Mouse (Mus musculus) limb, embryonic 14.5 days (tissue): Measurements from ENCODE around the gene Rfx8. TPM values are rescaled to one million over a fixed set of nuclear protein-coding genes. Genes with fewer than 3 reads are reported as not detected.

Source experiments
- ATAC-seq: fragments of 200-750 bp; cut with Nextera tagmentation; 2 replicates; pipeline ENCODE4 v1.8.0; 2017; ENCODE audit warnings: low read depth, moderate number of reproducible peaks, moderate TSS enrichment; ENCODE audit not compliant: low FRiP score
- DNase-seq: peaks from one replicate; pipeline ENCODE4 v3.0.0-alpha.2; 2015; ENCODE audit warnings: low spot score
- H3K27ac ChIP-seq: fragments of 300-500 bp; sonication (generic); replicated peaks from 2 replicates; pipeline ENCODE4 v1.5.1; 2014; ENCODE audit warnings: low read depth, mild to moderate bottlenecking, low read length, moderate library complexity, mixed read lengths
- H3K27me3 ChIP-seq: fragments of 300-500 bp; sonication (generic); 2 replicates; pipeline ENCODE4 v1.6.1; 2014; ENCODE audit warnings: low read length, mixed read lengths; ENCODE audit not compliant: control insufficient read depth, insufficient read depth
- H3K36me3 ChIP-seq: fragments of 300-500 bp; sonication (generic); 2 replicates; pipeline ENCODE4 v1.6.1; 2014; ENCODE audit warnings: mild to moderate bottlenecking, low read length, moderate library complexity, mixed read lengths; ENCODE audit not compliant: control insufficient read depth, insufficient read depth
- H3K4me1 ChIP-seq: fragments of 300-500 bp; sonication (generic); 2 replicates; pipeline ENCODE4 v1.6.1; 2014; ENCODE audit warnings: antibody characterized with exemption, low read length, mixed read lengths; ENCODE audit not compliant: control insufficient read depth, insufficient read depth
- H3K4me2 ChIP-seq: fragments of 300-500 bp; sonication (generic); replicated peaks from 2 replicates; pipeline ENCODE4 v1.6.1; 2014; ENCODE audit warnings: low read depth, mild to moderate bottlenecking, low read length, moderate library complexity; ENCODE audit not compliant: severe bottlenecking
- H3K4me3 ChIP-seq: fragments of 300-500 bp; sonication (generic); replicated peaks from 2 replicates; pipeline ENCODE4 v1.5.1; 2014; ENCODE audit warnings: low read length
- H3K9ac ChIP-seq: fragments of 300-500 bp; sonication (generic); 2 replicates; pipeline ENCODE4 v1.6.1; 2014; ENCODE audit warnings: mild to moderate bottlenecking, low read depth, low read length, moderate library complexity; ENCODE audit not compliant: severe bottlenecking
- H3K9me3 ChIP-seq: fragments of 300-500 bp; sonication (generic); 2 replicates; pipeline ENCODE4 v1.6.1; 2016; ENCODE audit warnings: low read length; ENCODE audit not compliant: control insufficient read depth
- POLR2A ChIP-seq: fragments of 200-500 bp; IDR thresholded peaks from 2 replicates; pipeline ENCODE4 v1.8.0; 2012; ENCODE audit warnings: inconsistent platforms, mild to moderate bottlenecking, moderate library complexity, borderline replicate concordance; ENCODE audit not compliant: insufficient read depth, insufficient read length; ENCODE audit errors: extremely low read depth
- WGBS: fragments of 180-500 bp; shearing (Covaris S2); extraction: QIAGEN DNeasy Blood & Tissue Kit; methylation state at CpG from one replicate; pipeline ENCODE4 v1.1.7; 2014; 5-methylcytosine and 5-hydroxymethylcytosine counted together
- polyA plus RNA-seq, 2 experiments: library from polyadenylated mRNA; depleted of rRNA in 1 of 2; stranded (reverse) in 1 of 2; unstranded in 1 of 2; fragments of >200 nt; fragmentation: Nextera tagmentation in 1 of 2; extraction: Ambion mirVana in 1 of 2; gene quantifications; 2 replicates each; pipeline versions ENCODE4 v1.2.1 to v1.2.3; 2012 to 2014

Gene Rfx8
- polyA plus RNA-seq, 2 experiments = 0.59 to 1.2 TPM

- H3K9ac ChIP-seq = no peak overlapping the region
- DNase-seq (no peak), ATAC-seq (no peak)
- no peak overlapping the region for H3K4me3 ChIP-seq
- WGBS = 42% methylated on average over 3 of the region's 3 CpGs
- H3K9me3 ChIP-seq = 0 out of 2 replicates have a peak, but pooled peaks cover 6% of the 10 kb centered on the region
- no peak for TF ChIP-seq POLR2A
- no peak overlapping the region for H3K4me2 ChIP-seq
- 0 out of 2 replicates have a peak, but pooled peaks cover 3% of the 10 kb centered on the region for H3K4me1 ChIP-seq
- H3K27me3 ChIP-seq = no peaks in the 10 kb centered on the region
- no peak overlapping the region for H3K27ac ChIP-seq
- H3K36me3 ChIP-seq = no peaks in the 10 kb centered on the region
Observed at GRCm38 (mm10) chr1:39625491-39625890, 95.3 kb downstream of the Rfx8 start.

- DNase-seq (no peak), ATAC-seq (no peak)
- Histone ChIP-seq H3K9me3 (0 out of 2 replicates have a peak, but pooled peaks cover 8% of the 10 kb centered on the region), H3K9ac (no peak overlapping the region), H3K27ac (no peak overlapping the region), H3K36me3 (no peaks in the 10 kb centered on the region), H3K4me3 (no peak overlapping the region), H3K27me3 (no peaks in the 10 kb centered on the region), H3K4me2 (no peak overlapping the region), H3K4me1 (0 out of 2 replicates have a peak, but pooled peaks cover under 1% of the 10 kb centered on the region)
- no peak for TF ChIP-seq POLR2A
- WGBS = 57% methylated on average over 1 of the region's 1 CpGs
Observed at GRCm38 (mm10) chr1:39623729-39624128, 97.1 kb downstream of the Rfx8 start.

DNA sequence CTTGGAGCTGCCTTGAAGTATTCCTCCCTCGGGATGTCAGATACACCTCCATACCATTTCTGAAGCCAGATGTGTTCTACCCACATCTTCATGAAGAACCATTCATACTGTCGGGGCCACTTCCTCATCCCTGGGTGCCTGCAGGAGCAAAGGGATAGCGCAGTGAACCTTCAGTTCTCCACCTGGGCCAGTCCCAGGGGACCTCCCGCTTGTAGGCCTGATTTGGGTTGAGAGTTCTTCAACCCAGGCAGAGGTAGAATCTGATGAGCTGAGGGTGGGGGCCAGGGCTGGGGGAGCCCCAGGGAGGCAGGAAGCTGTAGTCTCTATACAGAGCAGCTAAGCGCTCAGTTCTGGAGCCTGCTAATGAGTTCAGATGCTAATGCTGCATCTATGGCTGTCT lies 97.7 kb downstream of the Rfx8 start:
- WGBS = 94% methylated on average over 5 of the region's 5 CpGs
- ATAC-seq = no peak
- TF ChIP-seq POLR2A = no peak

GRCm38 (mm10) chr1:39618524-39618923 lies 102.3 kb downstream of the Rfx8 start:
- H3K27ac ChIP-seq = no peak overlapping the region
- WGBS = 18% methylated on average over 8 of the region's 8 CpGs

More for the DNA sequence above, 97.7 kb downstream of the Rfx8 start:
- Histone ChIP-seq H3K4me3 (no peak overlapping the region), H3K36me3 (no peaks in the 10 kb centered on the region), H3K9ac (no peak overlapping the region), H3K27me3 (no peaks in the 10 kb centered on the region), H3K27ac (no peak overlapping the region), H3K4me2 (no peak overlapping the region), H3K9me3 (0 out of 2 replicates have a peak, but pooled peaks cover 8% of the 10 kb centered on the region), H3K4me1 (peaks cover 5% of the 10 kb centered on the region; the same call in 1 of the 2 replicates)
- no peak for DNase-seq

GRCm38 (mm10) chr1:39615526-39615925 lies 105.3 kb downstream of the Rfx8 start:
- H3K9ac ChIP-seq = no peak overlapping the region
- H3K36me3 ChIP-seq = no peaks in the 10 kb centered on the region
- H3K4me1 ChIP-seq = peaks cover 18% of the 10 kb centered on the region
- no peak overlapping the region for H3K27ac ChIP-seq
- no peak overlapping the region for H3K4me3 ChIP-seq
- TF ChIP-seq POLR2A = no peak
- 77% methylated on average over 6 of the region's 6 CpGs for WGBS
- H3K9me3 ChIP-seq = 0 out of 2 replicates have a peak, but pooled peaks cover 2% of the 10 kb centered on the region
- DNase-seq (no peak), ATAC-seq (no peak)
- H3K4me2 ChIP-seq = no peak overlapping the region
- H3K27me3 ChIP-seq = no peaks in the 10 kb centered on the region

More at GRCm38 (mm10) chr1:39618524-39618923, 102.3 kb downstream of the Rfx8 start:
- no peaks in the 10 kb centered on the region for H3K36me3 ChIP-seq
- H3K27me3 ChIP-seq = no peaks in the 10 kb centered on the region
- no peak for TF ChIP-seq POLR2A
- no peak overlapping the region for H3K9ac ChIP-seq
- DNase-seq (no peak), ATAC-seq (peak; percentile 26; the same call in 1 of the 2 replicates)
- 0 out of 2 replicates have a peak, but pooled peaks cover 8% of the 10 kb centered on the region for H3K9me3 ChIP-seq
- peaks cover 18% of the 10 kb centered on the region for H3K4me1 ChIP-seq
- H3K4me2 ChIP-seq = 0 out of 2 replicates have a peak overlapping the region, but pooled peaks have one; percentile 6
- no peak overlapping the region for H3K4me3 ChIP-seq

Other genes starting within 250 kb of the Rfx8 start
- 14.3 TPM in 2 replicates for gene Tbc1d8, start 242.2 kb downstream of the Rfx8 start, polyA plus RNA-seq (2012; rRNA removed)
- gene Tbc1d8, start 242.2 kb downstream of the Rfx8 start, polyA plus RNA-seq (2014; fragmentation: Nextera tagmentation; extraction: Ambion mirVana) = 10.7 and 11.5 TPM in 2 replicates
- gene Cnot11, start 186.0 kb downstream of the Rfx8 start, polyA plus RNA-seq (2012; rRNA removed) = 23.8 and 27.6 TPM in 2 replicates
- 28.2 and 30.6 TPM in 2 replicates for gene Cnot11, start 186.0 kb downstream of the Rfx8 start, polyA plus RNA-seq (2014; fragmentation: Nextera tagmentation; extraction: Ambion mirVana)
- 27.6 and 29.3 TPM in 2 replicates for gene Rnf149, start 143.6 kb downstream of the Rfx8 start, polyA plus RNA-seq (2012; rRNA removed)
- 27.0 and 29.4 TPM in 2 replicates for gene Rnf149, start 143.6 kb downstream of the Rfx8 start, polyA plus RNA-seq (2014; fragmentation: Nextera tagmentation; extraction: Ambion mirVana)
- 0.12 and 0.14 TPM in 2 replicates for gene Creg2, start 69.5 kb downstream of the Rfx8 start, polyA plus RNA-seq (2012; rRNA removed)
- 0.08 and 0.15 TPM in 2 replicates for gene Creg2, start 69.5 kb downstream of the Rfx8 start, polyA plus RNA-seq (2014; fragmentation: Nextera tagmentation; extraction: Ambion mirVana)
- not detected in 2 replicates for gene Gm3646, start 84.3 kb upstream of the Rfx8 start, polyA plus RNA-seq (2012; rRNA removed)
- gene Gm3646, start 84.3 kb upstream of the Rfx8 start, polyA plus RNA-seq (2014; fragmentation: Nextera tagmentation; extraction: Ambion mirVana) = not detected in 2 replicates
- 221 and 237 TPM in 2 replicates for gene Map4k4, start 179.9 kb upstream of the Rfx8 start, polyA plus RNA-seq (2012; rRNA removed)
- 40.4 and 50.4 TPM in 2 replicates for gene Map4k4, start 179.9 kb upstream of the Rfx8 start, polyA plus RNA-seq (2014; fragmentation: Nextera tagmentation; extraction: Ambion mirVana)